Mouse (Mus musculus) kidney, embryonic 15.5 days (tissue): ENCODE results near the gene Akap8l. TPM values are rescaled to one million over a fixed set of nuclear protein-coding genes. Genes with fewer than 3 reads are reported as not detected.
A peak's percentile ranks its signal among the peaks of the same experiment; 100 is the strongest.

Experiments used
- ATAC-seq: fragments of 200-750 bp; cut with Nextera tagmentation; replicated peaks from 2 replicates; pipeline ENCODE4 v1.8.0; 2017; ENCODE audit warnings: moderate TSS enrichment; ENCODE audit not compliant: low FRiP score
- H3K27ac ChIP-seq: fragments of 300-500 bp; sonication (generic); 2 replicates; pipeline ENCODE4 v1.5.1; 2015; ENCODE audit warnings: mild to moderate bottlenecking, inconsistent platforms
- H3K27me3 ChIP-seq: fragments of 300-500 bp; sonication (generic); 2 replicates; pipeline ENCODE4 v1.6.1; 2015; ENCODE audit warnings: inconsistent platforms
- H3K36me3 ChIP-seq: fragments of 300-500 bp; sonication (generic); 2 replicates; pipeline ENCODE4 v1.6.1; 2015; ENCODE audit warnings: inconsistent platforms
- H3K4me1 ChIP-seq: fragments of 300-500 bp; sonication (generic); 2 replicates; pipeline ENCODE4 v1.6.1; 2015; ENCODE audit warnings: inconsistent platforms
- H3K4me2 ChIP-seq: fragments of 300-500 bp; sonication (generic); 2 replicates; pipeline ENCODE4 v1.6.1; 2015; ENCODE audit warnings: moderate library complexity, mild to moderate bottlenecking, inconsistent platforms
- H3K4me3 ChIP-seq: fragments of 300-500 bp; sonication (generic); replicated peaks from 2 replicates; pipeline ENCODE4 v1.5.1; 2015; ENCODE audit warnings: mild to moderate bottlenecking, inconsistent platforms
- H3K9ac ChIP-seq: fragments of 300-500 bp; sonication (generic); 2 replicates; pipeline ENCODE4 v1.6.1; 2015; ENCODE audit warnings: mild to moderate bottlenecking, inconsistent platforms
- H3K9me3 ChIP-seq: fragments of 300-500 bp; sonication (generic); replicated peaks from 2 replicates; pipeline ENCODE4 v1.6.1; 2016; ENCODE audit warnings: inconsistent platforms
- WGBS: fragments of 180-500 bp; shearing (Covaris S2); methylation state at CpG from one replicate; pipeline ENCODE4 v1.1.7; 2015; ENCODE audit warnings: mixed read lengths; 5-methylcytosine and 5-hydroxymethylcytosine counted together
- polyA plus RNA-seq: library from polyadenylated mRNA; unstranded; fragments of >200 nt; fragmentation: Nextera tagmentation; extraction: Ambion mirVana; gene quantifications from 2 replicates; pipeline ENCODE4 v1.2.1, GENCODE M21; 2015

The Akap8l gene
- polyA plus RNA-seq, 1 experiment from 2014 or later = 128 TPM

GRCm38 (mm10) chr17:32313892-32314291 is 36.5 kb downstream of the Akap8l start:
- no peak overlapping the region for H3K4me2 ChIP-seq
- no peaks in the 10 kb centered on the region for H3K9me3 ChIP-seq
- ATAC-seq = no peak
- H3K27me3 ChIP-seq = no peaks in the 10 kb centered on the region
- H3K9ac ChIP-seq = no peak overlapping the region
- 82% methylated on average over 5 of the region's 5 CpGs for WGBS
- H3K4me1 ChIP-seq = peaks cover 8% of the 10 kb centered on the region
- peaks cover 97% of the 10 kb centered on the region for H3K36me3 ChIP-seq
- H3K4me3 ChIP-seq = no peak overlapping the region
- no peak overlapping the region for H3K27ac ChIP-seq

- 93% methylated on average over 8 of the region's 8 CpGs for WGBS
- Histone ChIP-seq H3K4me2 (no peak overlapping the region), H3K27me3 (no peaks in the 10 kb centered on the region), H3K9me3 (no peaks in the 10 kb centered on the region), H3K4me3 (no peak overlapping the region), H3K27ac (no peak overlapping the region), H3K36me3 (peaks cover 100% of the 10 kb centered on the region), H3K9ac (no peak overlapping the region), H3K4me1 (no peaks in the 10 kb centered on the region)
- ATAC-seq = no peak
Measured at GRCm38 (mm10) chr17:32312801-32313200, 37.6 kb downstream of the Akap8l start.

GRCm38 (mm10) chr17:32307963-32308362 is 42.4 kb downstream of the Akap8l start:
- 93% methylated on average over 4 of the region's 4 CpGs for WGBS
- Histone ChIP-seq H3K9me3 (no peaks in the 10 kb centered on the region), H3K27me3 (no peaks in the 10 kb centered on the region), H3K27ac (no peak overlapping the region), H3K4me2 (no peak overlapping the region), H3K4me3 (no peak overlapping the region), H3K9ac (no peak overlapping the region), H3K4me1 (no peaks in the 10 kb centered on the region), H3K36me3 (peaks cover 100% of the 10 kb centered on the region)
- ATAC-seq = no peak

GRCm38 (mm10) chr17:32298125-32298524 is 52.3 kb downstream of the Akap8l start:
- no peaks in the 10 kb centered on the region for H3K9me3 ChIP-seq
- H3K36me3 ChIP-seq = peaks cover 3% of the 10 kb centered on the region; the same call in 1 of the 2 replicates
- no peak for ATAC-seq
- H3K9ac ChIP-seq = no peak overlapping the region
- no peak overlapping the region for H3K4me3 ChIP-seq
- no peaks in the 10 kb centered on the region for H3K27me3 ChIP-seq
- H3K4me1 ChIP-seq = no peaks in the 10 kb centered on the region
- no peak overlapping the region for H3K27ac ChIP-seq
- WGBS = 86% methylated on average over 1 of the region's 1 CpGs
- H3K4me2 ChIP-seq = no peak overlapping the region

GRCm38 (mm10) chr17:32295901-32296300 is 54.5 kb downstream of the Akap8l start:
- 88% methylated on average over 2 of the region's 2 CpGs for WGBS
- Histone ChIP-seq H3K4me1 (no peaks in the 10 kb centered on the region), H3K4me2 (no peak overlapping the region)

GRCm38 (mm10) chr17:32295160-32295559 is 55.2 kb downstream of the Akap8l start:
- no peaks in the 10 kb centered on the region for H3K36me3 ChIP-seq
- no peak overlapping the region for H3K9ac ChIP-seq
- H3K27me3 ChIP-seq = no peaks in the 10 kb centered on the region
- H3K4me3 ChIP-seq = no peak overlapping the region
- H3K4me2 ChIP-seq = no peak overlapping the region
- no peaks in the 10 kb centered on the region for H3K4me1 ChIP-seq
- no peak for ATAC-seq
- 81% methylated on average over 4 of the region's 4 CpGs for WGBS
- no peak overlapping the region for H3K27ac ChIP-seq
- H3K9me3 ChIP-seq = no peaks in the 10 kb centered on the region

More at GRCm38 (mm10) chr17:32295901-32296300, 54.5 kb downstream of the Akap8l start:
- H3K9ac ChIP-seq = no peak overlapping the region
- no peak overlapping the region for H3K27ac ChIP-seq
- no peaks in the 10 kb centered on the region for H3K36me3 ChIP-seq
- H3K4me3 ChIP-seq = no peak overlapping the region
- H3K9me3 ChIP-seq = no peaks in the 10 kb centered on the region
- no peak for ATAC-seq
- H3K27me3 ChIP-seq = no peaks in the 10 kb centered on the region

- H3K9ac ChIP-seq = peak overlapping the region; percentile 100
- peak overlapping the region; percentile 72 for H3K4me2 ChIP-seq
- peak overlapping the region; percentile 98 for H3K4me3 ChIP-seq
- 51% methylated on average over 6 of the region's 6 CpGs for whole genome bisulfite sequencing
- H3K27ac ChIP-seq = peak overlapping the region; percentile 99
- no peaks in the 10 kb centered on the region for H3K9me3 ChIP-seq
- H3K36me3 ChIP-seq = no peaks in the 10 kb centered on the region
- no peak for ATAC-seq
- H3K4me1 ChIP-seq = peaks cover 31% of the 10 kb centered on the region
- H3K27me3 ChIP-seq = no peaks in the 10 kb centered on the region
Measured at GRCm38 (mm10) chr17:32285138-32285670, 65.2 kb downstream of the Akap8l start.

GRCm38 (mm10) chr17:32284262-32285137 is 65.9 kb downstream of the Akap8l start, which contains the start of gene Brd4:
Brd4 (minus strand) TSS chr17:32284722.
- Histone ChIP-seq H3K4me3 (peak within 1 kb of the TSS; percentile 98), H3K4me1 (peaks cover 32% of the 10 kb centered on the region), H3K36me3 (no peaks in the 10 kb centered on the region), H3K9me3 (no peaks in the 10 kb centered on the region), H3K27ac (peak within 1 kb of the TSS; percentile 99), H3K9ac (peak within 1 kb of the TSS; percentile 100), H3K27me3 (no peaks in the 10 kb centered on the region), H3K4me2 (peak within 1 kb of the TSS; percentile 72)
- under 1% methylated on average over 99 of the region's 100 CpGs for WGBS
- ATAC-seq = peak; percentile 94

- peak overlapping the region; percentile 99 for H3K27ac ChIP-seq
- no peaks in the 10 kb centered on the region for H3K27me3 ChIP-seq
- peak; percentile 74 for ATAC-seq
- H3K9ac ChIP-seq = peak overlapping the region; percentile 100
- no peaks in the 10 kb centered on the region for H3K36me3 ChIP-seq
- peak overlapping the region; percentile 98 for H3K4me3 ChIP-seq
- WGBS = 0% methylated on average over 19 of the region's 41 CpGs
- no peaks in the 10 kb centered on the region for H3K9me3 ChIP-seq
- H3K4me1 ChIP-seq = peaks cover 35% of the 10 kb centered on the region
- peak overlapping the region; percentile 72 for H3K4me2 ChIP-seq
Measured at GRCm38 (mm10) chr17:32283771-32284221, 66.6 kb downstream of the Akap8l start.

GRCm38 (mm10) chr17:32283341-32283740 is 67.1 kb downstream of the Akap8l start:
- peak overlapping the region; percentile 98 for H3K4me3 ChIP-seq
- H3K36me3 ChIP-seq = no peaks in the 10 kb centered on the region
- H3K9ac ChIP-seq = peak overlapping the region; percentile 100
- peak overlapping the region; percentile 72 for H3K4me2 ChIP-seq
- peak; percentile 28; the same call in 1 of the 2 replicates for ATAC-seq
- no peaks in the 10 kb centered on the region for H3K9me3 ChIP-seq
- H3K27ac ChIP-seq = peak overlapping the region; percentile 99
- peaks cover 35% of the 10 kb centered on the region for H3K4me1 ChIP-seq
- 9% methylated on average over 7 of the region's 7 CpGs for WGBS
- no peaks in the 10 kb centered on the region for H3K27me3 ChIP-seq

- no peaks in the 10 kb centered on the region for H3K36me3 ChIP-seq
- H3K4me1 ChIP-seq = peaks cover 35% of the 10 kb centered on the region
- H3K9ac ChIP-seq = no peak overlapping the region
- H3K27me3 ChIP-seq = no peaks in the 10 kb centered on the region
- H3K9me3 ChIP-seq = no peaks in the 10 kb centered on the region
- H3K4me2 ChIP-seq = no peak overlapping the region; the same call in 1 of the 2 replicates
- 73% methylated on average over 4 of the region's 4 CpGs for WGBS
- ATAC-seq = no peak
- H3K27ac ChIP-seq = no peak overlapping the region
- H3K4me3 ChIP-seq = no peak overlapping the region
Measured at GRCm38 (mm10) chr17:32281611-32282310, 68.6 kb downstream of the Akap8l start.

- Histone ChIP-seq H3K27ac (no peak overlapping the region), H3K9ac (no peak overlapping the region), H3K27me3 (no peaks in the 10 kb centered on the region), H3K9me3 (no peaks in the 10 kb centered on the region), H3K4me3 (no peak overlapping the region), H3K36me3 (no peaks in the 10 kb centered on the region), H3K4me1 (peaks cover 34% of the 10 kb centered on the region), H3K4me2 (no peak overlapping the region)
- WGBS = 80% methylated on average over 2 of the region's 2 CpGs
- no peak for ATAC-seq
Measured at GRCm38 (mm10) chr17:32281126-32281525, 69.3 kb downstream of the Akap8l start.
